Mouse (Mus musculus) spleen, embryonic (tissue): ENCODE results near the gene Insig2.

Experiments
- CTCF ChIA-PET: fragments of 350-600 bp; sonication (Branson Sonifier 250); formaldehyde crosslinking; loops from one replicate; lab custom pipeline; 2022; lab: Charles Lee

Insig2 gene

DNA sequence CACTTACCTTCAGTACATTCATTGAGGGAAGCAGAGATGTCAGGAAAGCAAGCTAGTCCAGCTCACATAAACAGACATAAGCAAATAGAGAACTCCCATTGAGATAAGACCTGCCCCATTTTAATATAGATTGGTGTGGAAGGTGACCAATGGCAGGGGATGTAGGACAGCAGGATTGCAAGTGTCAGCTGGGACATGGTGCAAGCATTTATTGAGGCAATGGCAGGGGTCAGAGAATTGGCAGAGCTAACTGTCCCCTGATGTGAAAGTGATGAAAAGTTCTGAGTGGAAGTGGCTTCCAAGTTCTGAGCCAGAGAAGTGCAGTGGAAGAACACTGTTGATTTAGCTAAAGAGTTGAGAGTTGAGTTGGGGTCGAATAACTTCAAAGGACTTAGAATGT, at the start of gene Insig2:
Insig2 (minus strand) TSS at position 105 of the 400 bp plus-strand sequence.
- CTCF ChIA-PET = interaction anchor here (0.7 kb wide), 1 partner anchor 1415 kb away, joined by 3 read pairs; no protein-coding TSS in a partner anchor

DNA sequence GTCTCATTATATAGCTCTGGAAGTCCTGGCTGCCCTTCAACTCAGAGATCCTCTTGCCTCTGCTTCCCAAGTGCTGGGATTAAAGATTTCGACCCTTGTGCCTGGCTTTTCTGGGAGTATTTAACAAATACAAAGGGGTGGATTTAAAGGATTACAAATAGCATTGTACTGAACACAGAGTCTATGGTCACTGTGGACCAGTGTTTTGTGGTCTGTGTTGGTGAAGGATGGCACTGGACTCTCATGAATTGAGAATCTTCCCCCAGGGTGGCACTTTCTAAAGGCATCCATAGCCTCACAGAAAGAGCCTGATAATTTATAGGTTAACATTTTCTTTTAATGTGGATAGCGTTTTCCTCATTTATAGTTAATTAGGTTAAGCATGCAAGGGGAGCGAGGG, 49.2 kb upstream of the Insig2 start:
- CTCF ChIA-PET = no interaction called here

DNA sequence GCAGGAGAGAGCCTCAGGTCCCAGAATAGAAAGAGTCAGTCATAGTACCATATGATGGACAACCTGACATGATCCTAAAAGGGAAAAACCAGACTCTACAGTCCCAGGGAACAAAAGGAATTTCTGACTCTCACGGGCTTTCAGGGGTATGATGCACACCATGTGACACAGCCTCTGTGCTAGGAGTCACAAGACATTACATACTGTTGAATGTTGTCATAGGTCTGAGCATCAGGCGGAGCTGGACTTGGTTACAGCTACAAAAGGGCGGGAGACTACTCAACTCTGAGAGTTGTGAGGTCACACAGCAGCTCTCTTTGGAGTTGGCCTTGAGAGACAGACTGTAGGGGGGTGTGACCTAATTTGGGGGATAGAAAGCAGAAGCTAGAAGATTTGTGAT, 47.6 kb upstream of the Insig2 start:
- CTCF ChIA-PET = no interaction called here

DNA sequence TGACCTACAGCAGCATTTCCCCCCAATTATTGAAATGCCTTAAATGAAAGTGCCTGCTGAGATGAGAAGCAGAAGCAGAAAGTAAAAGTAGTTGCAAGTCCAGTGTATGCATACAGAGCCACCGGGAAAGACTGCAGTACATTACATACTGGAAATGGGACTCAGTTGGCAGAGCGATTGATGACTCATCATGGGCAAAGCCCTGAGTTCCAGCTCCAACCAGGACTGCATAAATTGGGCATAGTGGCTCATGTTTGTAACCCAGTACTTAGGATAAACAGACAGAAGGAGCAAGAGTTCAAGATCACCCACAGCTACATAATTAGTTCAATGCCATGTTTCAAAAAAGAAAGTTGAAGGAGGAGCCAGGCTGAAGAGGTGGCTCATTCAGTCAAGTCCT, 45.5 kb upstream of the Insig2 start:
- CTCF ChIA-PET = no interaction called here

DNA sequence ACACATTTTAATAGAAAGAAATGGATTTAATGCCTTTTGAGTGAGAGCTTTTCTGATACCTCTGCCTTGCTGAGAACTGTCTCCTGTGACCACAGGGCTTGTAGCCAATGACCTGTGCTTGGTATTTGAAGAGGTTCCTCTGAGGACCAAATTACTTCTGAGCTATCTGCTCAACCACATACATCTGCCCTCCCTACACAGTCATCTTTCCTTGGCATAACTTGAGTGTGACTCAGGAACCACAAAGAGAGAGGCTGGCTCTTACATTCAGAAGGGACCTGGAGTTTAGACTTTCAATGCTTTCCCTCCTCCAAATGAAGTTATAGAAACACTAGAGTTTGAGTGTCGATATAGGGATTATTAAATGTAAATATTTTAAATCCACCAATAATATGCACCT, 45.0 kb upstream of the Insig2 start:
- CTCF ChIA-PET = no interaction called here

DNA sequence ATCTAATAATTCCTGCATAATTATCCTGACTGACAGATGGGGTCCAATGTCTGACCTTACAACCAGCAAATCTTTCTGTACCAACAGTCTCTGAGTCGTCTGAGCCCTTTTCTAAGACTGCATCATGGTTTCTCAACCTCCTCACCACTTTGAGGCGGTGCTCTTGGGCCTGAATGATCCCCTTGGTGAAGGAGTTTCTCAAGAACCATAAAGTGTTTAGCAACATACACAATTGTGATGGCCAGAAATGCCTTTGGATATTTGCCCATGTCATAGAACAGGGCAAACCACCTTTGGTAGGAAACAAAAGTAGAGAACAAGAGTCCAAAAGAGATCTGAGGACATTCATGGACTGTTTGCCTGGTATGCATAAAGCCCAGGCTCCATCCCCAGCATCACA, 41.2 kb upstream of the Insig2 start:
- CTCF ChIA-PET = no interaction called here

DNA sequence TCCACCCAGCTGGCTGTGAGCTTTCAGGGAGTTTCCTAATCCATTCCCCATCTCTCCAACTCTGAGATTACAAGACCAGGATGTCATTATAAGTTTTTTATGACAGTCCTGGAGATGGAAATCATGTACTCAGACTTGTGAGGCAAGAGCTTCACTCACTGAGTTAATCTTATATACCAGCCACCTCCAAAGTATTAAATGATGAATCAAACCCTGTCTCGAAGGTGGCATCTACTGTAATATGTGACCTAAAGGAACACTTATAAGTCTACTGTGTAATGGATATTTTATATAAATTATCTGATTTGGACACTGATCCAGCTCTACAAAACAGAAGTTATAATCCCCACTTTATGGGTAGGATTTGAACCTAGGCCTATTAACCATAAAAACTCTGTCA, 40.3 kb upstream of the Insig2 start:
- CTCF ChIA-PET = no interaction called here

DNA sequence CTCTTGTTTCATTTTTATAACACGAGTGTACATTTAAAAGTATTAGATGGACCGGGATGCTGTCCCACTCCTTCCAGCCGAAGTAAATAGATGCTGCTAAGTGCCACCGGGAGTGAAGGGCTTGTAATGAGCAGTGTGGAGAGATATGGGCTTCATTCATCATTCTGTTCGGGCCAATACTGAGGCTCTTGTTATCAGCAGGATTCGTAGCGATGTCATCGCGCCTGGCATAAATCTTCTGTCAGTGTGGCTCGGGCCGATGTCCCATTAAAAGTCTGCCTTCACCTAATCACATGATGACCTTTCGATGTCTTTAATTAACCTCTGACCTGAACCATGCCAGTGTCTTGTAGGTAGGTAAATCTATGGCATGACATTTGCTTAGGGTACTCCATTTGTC, 39.1 kb upstream of the Insig2 start:
- CTCF ChIA-PET = no interaction called here

DNA sequence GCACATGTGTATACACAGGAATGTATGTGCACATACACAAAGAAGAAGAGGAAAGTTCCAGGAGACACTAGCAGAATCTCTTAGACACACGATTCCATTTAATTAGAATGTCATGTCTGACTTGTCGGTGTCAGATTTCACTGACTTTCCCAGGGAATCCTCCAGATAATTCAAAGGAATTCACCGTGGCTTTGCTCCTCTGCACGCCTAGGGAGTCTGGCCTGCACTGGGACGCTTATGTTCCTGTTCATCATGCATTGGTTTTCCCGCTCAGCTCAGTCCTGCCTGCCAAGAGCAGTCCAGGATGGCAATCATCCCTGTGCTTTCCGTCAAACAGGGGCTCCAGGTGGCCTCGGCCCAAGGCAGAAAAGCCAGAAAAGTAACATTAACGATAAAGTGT, 34.9 kb upstream of the Insig2 start:
- CTCF ChIA-PET = no interaction called here

DNA sequence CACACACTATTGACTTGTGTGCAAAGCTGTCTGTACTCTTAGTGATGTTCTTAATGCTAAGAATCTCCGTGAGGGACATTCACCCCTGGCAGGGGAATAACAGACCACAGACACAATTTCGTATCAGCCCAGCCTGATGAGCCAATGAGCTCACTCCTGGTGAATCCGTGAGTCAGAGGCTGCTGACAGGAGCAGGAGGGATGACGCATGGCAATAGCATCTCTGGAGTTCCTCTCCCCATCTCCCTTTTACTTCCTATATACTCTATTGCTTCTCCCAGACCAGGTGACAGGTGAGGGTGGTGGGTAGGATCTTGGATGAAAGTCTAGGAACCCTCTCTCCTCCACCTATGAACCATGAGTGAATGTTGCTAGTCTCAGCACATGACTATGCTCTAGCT, 28.2 kb upstream of the Insig2 start:
- CTCF ChIA-PET = no interaction called here

DNA sequence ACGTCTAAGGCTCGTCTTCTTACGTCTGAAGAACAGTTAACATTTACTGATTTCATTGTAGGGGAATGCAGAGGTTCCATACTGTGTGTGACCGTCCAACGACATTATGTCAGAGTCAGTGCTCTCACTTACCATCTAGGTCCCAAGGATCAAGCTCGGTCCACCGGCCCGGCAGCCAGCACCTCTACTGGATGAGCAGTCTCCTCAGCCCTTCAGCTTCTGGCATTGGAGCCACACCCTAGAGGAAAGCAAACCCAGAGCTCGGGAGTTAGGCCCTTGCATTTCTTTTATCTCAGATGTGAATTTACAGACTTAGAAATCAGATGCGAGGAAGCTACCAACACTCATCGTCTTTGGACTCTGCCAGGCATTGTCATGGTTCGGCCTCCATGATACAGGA, 27.3 kb upstream of the Insig2 start:
- CTCF ChIA-PET = no interaction called here

DNA sequence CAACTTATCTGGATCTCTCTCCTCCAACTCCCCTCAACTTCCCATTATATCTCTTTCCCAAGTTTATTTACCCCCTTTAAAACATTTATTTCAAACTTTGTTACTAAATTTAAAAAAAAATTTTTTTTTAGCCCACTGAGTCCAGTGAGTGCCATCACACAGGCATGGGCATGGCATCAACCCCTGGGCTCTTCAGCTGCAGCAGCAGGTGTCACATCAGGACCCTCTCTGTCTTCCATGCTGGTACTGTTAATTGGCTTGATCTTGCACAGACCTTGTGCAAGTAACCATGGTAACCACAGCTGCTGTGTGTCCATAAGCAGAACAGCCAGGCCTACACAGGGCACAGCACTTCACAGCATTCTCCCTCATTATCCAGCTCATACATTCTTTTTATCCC, 21.4 kb upstream of the Insig2 start:
- CTCF ChIA-PET = no interaction called here

DNA sequence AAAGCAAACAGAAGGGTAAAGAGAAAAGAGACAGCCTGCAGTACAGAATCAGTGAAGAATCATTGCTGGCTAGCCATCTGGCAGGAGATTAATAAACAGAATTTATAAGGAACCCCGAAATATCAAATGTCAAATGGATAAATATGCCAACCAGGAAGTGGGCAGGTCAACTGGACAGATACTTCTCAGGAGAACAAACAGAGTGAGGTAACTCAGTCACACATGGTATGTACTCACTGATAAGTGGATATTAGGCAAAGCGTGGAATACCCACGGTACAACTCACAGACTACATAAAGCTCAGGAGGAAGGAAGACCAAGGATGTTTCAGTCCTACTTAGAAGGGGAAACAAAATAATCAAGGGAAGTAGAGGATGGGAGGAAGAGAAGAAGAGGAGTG, 18.6 kb upstream of the Insig2 start:
- CTCF ChIA-PET = no interaction called here

DNA sequence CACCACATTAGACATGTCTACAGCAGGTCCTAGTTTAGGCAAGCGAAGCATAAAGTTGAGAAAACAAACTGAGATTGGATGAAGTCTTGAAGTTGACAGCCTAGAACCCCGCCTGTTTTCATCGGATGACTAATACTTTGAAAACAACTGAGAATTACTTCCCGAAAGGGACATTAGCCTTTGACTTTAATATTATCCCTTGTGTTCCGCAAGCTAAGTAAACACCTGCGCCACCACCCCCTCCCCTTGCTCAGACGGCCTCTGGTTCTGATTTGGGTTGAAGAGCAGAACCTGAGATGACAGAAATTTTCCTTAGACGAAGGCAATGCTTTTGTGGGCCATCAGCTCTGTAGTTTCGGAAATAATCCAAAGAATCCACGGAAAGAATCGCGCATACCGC, 18.2 kb upstream of the Insig2 start:
- CTCF ChIA-PET = no interaction called here

DNA sequence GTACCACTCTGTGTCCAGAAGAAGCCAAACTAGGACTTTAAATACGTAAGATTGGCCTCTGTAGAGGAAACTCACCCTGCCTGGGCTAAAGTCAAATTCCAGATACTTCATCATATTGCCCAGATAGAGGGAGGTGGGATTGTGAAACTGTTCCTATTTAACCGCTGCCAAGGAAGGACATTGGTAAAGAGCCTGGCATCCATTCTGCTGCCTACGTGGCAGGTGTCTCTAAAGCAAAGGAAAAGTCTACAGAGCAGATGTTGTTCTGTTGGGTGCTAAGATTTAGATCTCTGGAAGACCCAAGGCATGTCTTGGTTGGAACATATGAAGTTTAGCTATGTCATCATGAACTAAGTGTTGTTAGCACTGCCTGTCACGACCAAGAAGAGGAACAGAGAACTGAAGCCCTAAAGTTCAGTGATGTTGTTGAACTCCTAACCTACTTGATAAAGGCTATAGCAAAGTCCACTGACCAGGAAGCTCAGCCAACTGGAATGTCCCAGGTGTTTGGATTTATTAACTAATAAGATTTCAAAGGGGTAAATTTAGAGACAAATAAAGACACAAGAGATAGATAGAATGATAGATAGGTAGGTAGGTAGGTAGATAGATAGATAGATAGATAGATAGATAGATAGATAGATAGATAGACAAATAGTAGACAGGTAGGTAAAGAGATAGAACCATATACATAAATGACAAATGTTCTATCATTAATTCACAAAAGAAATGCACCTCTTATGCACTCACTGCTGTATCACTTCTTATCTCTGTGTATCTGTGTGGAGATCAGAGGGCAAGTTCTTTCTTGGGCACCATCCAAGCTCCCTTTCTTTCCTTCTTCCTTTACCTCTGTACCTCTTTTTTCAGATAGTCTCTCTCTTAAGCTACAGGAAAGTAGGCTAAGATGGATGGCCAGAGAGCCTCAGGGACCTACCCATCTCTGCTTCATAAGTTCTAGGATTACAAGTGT, 16.8 kb upstream of the Insig2 start:
- CTCF ChIA-PET = no interaction called here

DNA sequence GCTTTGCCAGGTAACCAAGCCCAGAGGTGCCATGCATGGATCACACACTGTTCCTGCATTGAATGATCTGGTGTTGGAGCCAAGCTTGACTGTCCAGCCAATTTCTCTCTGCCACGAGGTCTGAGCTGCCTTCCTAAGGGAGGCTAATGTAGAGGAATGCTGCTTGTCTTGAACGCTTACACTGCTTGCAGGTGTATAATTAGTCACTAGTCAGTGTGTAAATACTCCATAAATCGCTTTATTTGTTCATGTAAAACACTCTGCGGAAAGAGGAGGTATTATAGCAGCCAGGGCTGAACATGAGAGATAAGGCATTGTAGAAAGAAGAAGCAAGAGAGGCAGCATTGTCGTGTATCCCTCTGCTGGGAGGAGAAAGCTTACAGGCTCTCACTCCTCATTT, 11.6 kb upstream of the Insig2 start:
- CTCF ChIA-PET = no interaction called here

DNA sequence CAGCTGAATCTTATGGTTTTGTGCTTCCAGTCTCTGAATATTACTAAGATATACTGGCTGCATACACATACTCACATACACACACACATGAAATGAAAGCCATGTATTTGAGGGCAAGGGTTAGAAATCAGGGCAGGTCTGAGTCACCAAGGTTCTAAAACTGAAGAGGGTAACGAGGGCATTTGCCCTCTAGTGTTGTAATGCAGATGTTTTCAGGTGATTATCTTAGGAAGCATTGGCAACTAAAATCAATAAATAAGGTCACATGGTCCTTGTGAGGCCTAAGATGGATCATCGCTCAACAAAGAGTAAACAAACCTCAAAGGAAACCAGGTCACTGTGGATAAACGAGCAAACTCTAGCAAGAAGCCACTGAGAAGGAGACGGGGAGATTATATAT, 3.4 kb upstream of the Insig2 start:
- CTCF ChIA-PET = no interaction called here

DNA sequence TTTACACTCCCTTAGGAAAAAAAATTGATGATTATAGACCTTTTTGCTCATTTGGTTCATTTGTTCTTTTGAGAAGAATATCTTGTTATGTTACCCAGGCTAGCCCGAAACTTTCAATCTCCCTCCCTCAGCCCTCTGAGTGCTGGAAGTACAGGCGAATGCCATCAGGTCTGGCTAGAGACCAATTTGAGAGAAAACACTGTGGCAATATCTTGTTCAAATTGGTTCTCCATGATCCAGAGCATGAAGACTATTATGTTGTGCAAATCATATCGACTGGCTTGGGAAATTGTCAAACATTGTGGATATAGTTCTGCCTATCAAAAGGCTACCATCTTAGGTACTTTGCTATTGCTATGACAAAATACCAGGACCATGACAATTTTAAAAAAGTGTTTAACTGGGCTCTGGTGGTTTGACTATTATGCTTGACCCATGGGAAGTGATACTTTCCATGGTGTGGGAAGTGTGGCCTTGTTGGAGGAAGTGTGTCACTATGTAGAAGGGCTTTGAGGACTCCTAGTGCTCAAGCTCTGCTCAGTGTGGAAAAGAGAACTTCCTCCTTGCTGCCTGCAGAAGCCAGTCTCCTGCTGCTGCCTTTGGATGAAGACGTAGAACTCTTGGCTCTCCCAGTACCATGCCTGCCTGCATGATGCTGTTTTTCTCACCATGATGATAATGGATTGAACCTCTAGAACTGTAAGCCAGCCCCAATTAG, 1.8 kb upstream of the Insig2 start:
- CTCF ChIA-PET = no interaction called here

DNA sequence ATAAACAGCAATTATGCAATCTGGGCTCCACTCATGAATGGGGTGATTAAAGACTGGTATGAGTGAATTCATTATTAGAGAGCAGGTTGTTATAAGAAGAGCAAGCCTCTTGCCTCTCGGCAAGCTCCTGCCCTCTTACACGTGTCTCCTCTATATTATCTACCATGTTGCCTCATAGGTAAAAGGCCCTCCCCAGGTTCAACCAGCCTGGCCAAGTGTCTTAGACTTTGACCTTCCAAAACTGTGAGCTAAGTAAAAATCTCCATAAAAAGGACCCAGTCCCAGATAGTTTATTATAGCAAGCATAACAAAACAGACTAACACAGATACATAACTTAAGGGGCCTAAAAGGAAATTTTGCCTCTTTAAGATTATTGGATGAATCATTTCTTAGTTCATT, 1.8 kb downstream of the Insig2 start:
- CTCF ChIA-PET = no interaction called here

DNA sequence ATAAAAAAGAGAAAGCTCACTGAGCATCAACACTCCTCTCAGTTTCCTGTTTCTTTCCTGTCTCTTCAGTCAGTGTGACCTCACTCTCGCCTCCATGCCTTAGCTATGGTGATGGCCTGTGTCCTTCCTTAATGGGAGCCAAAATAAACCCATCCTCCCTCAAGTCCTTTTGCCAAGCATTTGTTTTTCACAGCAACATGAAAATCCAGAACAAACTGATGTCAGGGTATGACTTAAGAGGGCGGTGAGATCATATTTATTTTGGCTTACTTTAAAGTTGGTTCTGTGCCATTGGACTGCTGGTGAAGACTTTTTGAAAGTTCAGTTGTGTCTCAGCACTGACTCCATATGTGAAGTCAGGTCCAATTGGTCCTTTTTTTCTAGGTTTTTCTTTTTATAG, 3.0 kb downstream of the Insig2 start:
- CTCF ChIA-PET = no interaction called here

DNA sequence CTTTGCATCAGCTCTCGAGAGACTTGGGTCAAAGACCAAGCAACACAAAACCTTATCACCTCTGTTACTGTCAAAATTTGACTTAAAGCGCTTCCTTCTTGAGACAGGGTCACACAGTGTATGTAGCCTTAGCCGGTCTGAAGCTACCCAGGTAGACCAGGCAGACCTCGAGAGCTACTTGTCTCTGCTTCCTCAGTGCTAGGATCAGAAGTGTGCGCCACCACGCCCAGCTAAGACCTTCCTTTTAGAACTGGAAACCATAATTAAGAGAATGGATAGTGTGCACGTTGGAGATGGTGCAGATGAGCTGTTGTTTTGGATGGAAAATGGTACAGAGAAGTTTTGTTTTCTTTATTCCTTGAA, 4.2 kb downstream of the Insig2 start:
- CTCF ChIA-PET = interaction anchor here (0.9 kb wide), 1 partner anchor 238 kb away, joined by 3 read pairs; no protein-coding TSS in a partner anchor

DNA sequence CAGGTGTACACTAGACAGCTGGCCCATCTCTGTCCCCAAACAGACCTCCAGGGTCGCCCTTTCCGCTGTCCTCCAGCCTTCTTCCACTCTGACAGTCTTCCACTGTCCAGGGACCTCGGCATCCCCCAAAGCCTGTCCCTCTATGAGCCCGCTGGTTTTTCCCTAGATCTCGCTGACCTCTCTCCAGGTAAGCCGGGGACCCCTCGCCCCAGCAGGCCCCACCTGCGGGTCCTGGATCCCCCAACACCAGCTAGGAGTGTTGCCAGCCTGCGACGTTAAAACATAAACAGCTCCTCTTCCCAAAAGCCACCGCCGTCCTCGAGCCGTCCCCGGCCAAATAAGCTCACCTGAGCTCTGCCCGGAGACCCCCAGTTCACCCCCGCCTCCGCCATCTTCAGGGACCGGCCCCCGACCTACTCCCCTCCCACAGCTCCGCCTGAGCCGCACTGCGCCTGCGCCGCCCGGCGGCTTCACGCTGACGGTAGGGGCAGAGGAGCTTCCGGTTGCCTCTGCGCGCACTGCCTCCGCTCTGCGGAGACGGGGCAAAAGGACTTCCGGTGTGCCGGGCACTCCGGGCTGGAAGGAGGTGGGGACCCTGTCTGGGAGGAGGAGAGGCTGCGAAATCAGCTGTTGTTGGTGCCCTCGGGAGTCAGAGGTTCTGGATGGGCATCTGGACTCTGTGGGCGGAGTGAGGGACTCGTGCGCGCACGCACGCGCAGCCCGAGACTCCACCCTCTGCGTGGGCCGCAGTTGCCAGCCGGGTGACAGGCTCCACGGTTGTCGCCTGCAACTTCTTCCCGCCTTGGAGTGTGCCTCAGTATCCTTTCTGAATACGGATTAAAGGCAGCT, 4.8 kb downstream of the Insig2 start:
- CTCF ChIA-PET = interaction anchor here (0.9 kb wide), 1 partner anchor 238 kb away, joined by 3 read pairs; no protein-coding TSS in a partner anchor
